Mouse (Mus musculus): ENCODE data around the gene Snx22. TPM values are rescaled to one million over a fixed set of nuclear protein-coding genes. Genes with fewer than 3 reads are reported as not detected.

Gene Snx22
- total and polyA plus RNA-seq, 3 experiments, result 0.39 to 11.4 TPM; not detected in 1

- no peak overlapping the region for H3K9ac ChIP-seq (ENCODE audit: insufficient read depth, low read depth)
- TF ChIP-seq USF2 (conservative IDR thresholded peaks at IDR 0.05; ENCODE audit: low read depth, low read length) (no peak), UBTF (IDR thresholded peaks at IDR 0.05; ENCODE audit: low read depth, low read length) (no peak), E2F4 (IDR thresholded peaks at IDR 0.05; ENCODE audit: insufficient replicate concordance, low read depth, low read length) (no peak), USF1 (IDR thresholded peaks at IDR 0.05; ENCODE audit: low read depth, low read length) (no peak), MYC (IDR thresholded peaks at IDR 0.05; ENCODE audit: low read depth, low read length) (no peak), MEF2A (IDR thresholded peaks at IDR 0.05; ENCODE audit: borderline replicate concordance, low read depth, low read length) (no peak), NRF1 (IDR thresholded peaks at IDR 0.05; ENCODE audit: low read depth, low read length) (no peak), MAFK (IDR thresholded peaks at IDR 0.05; ENCODE audit: insufficient replicate concordance, low read length) (no peak), HCFC1 (IDR thresholded peaks at IDR 0.05; ENCODE audit: low read depth, low read length) (no peak), MAX (IDR thresholded peaks at IDR 0.05; ENCODE audit: low read length) (no peak), BHLHE40 (IDR thresholded peaks at IDR 0.05; ENCODE audit: low read depth, low read length) (no peak), EP300 (IDR thresholded peaks at IDR 0.05; ENCODE audit: low read length) (no peak), CHD1 (IDR thresholded peaks at IDR 0.05; ENCODE audit: low read depth, low read length) (no peak), JUN (IDR thresholded peaks at IDR 0.05; ENCODE audit: insufficient read depth, low read depth, low read length) (no peak), ZKSCAN1 (IDR thresholded peaks at IDR 0.05; ENCODE audit: borderline replicate concordance, low read depth, low read length) (no peak), SMC3 (IDR thresholded peaks at IDR 0.05; ENCODE audit: low read depth, low read length) (no peak), POLR2A (IDR thresholded peaks at IDR 0.05; ENCODE audit: low read depth, low read length) (no peak), SIN3A (IDR thresholded peaks at IDR 0.05; ENCODE audit: low read length) (no peak)
- H3K79me2 ChIP-seq (replicated peaks; ENCODE audit: control insufficient read depth, extremely low read depth, insufficient read depth, poor library complexity, severe bottlenecking), result no peaks in the 10 kb centered on the region
- peaks cover 0 to 6% of the 10 kb centered on the region in 2 experiments; a peak in 1 of 4 replicates for H3K4me1 ChIP-seq (ENCODE audit: control insufficient read depth in 1 of 2, insufficient read depth in 2 of 2)
- no peaks in the 10 kb centered on the region for H3K27me3 ChIP-seq (replicated peaks)
- no peak overlapping the region for H3K4me3 ChIP-seq (replicated peaks in 1 of 3; ENCODE audit: low read depth in 2 of 3, low read length in 2 of 3, poor library complexity in 1 of 3)
- no peak overlapping the region for H3K27ac ChIP-seq (ENCODE audit: insufficient read depth, low read depth)
- H3K36me3 ChIP-seq (replicated peaks in 1 of 2; ENCODE audit: control insufficient read depth in 1 of 2, insufficient read depth in 1 of 2, low read length in 1 of 2), result peaks cover 42 to 82% of the 10 kb centered on the region in 2 experiments
- in situ Hi-C loops (cut with MboI; ENCODE audit: low pct_ligation_motif_present, low pct_unique_long_range_greater_than_20kb, low sequenced_read_pairs), result no loop called here
- H3K9me3 ChIP-seq (replicated peaks; ENCODE audit: low read length), result no peaks in the 10 kb centered on the region
- DNase-seq (ENCODE audit: extremely low read depth), result no peak
- dilution Hi-C loops (cut with MboI; ENCODE audit: extremely low pct_ligation_motif_present, extremely low pct_unique_long_range_greater_than_20kb, low sequenced_read_pairs), result no loop called here
- no peak overlapping the region for H3K4me2 ChIP-seq (ENCODE audit: insufficient read depth, low read depth, poor library complexity, severe bottlenecking)
Measured at GRCm38 (mm10) chr9:66038082-66038481, 31.4 kb downstream of the Snx22 start.

- dilution Hi-C loops (cut with MboI; ENCODE audit: extremely low pct_ligation_motif_present, extremely low pct_unique_long_range_greater_than_20kb, low sequenced_read_pairs) (no loop called here), in situ Hi-C loops (cut with MboI; ENCODE audit: low pct_ligation_motif_present, low pct_unique_long_range_greater_than_20kb, low sequenced_read_pairs) (no loop called here)
- Histone ChIP-seq H3K79me2 (replicated peaks; ENCODE audit: control insufficient read depth, extremely low read depth, insufficient read depth, poor library complexity, severe bottlenecking) (no peaks in the 10 kb centered on the region), H3K4me2 (ENCODE audit: insufficient read depth, low read depth, poor library complexity, severe bottlenecking) (no peak overlapping the region), H3K9ac (ENCODE audit: insufficient read depth, low read depth) (no peak overlapping the region), H3K27me3 (replicated peaks) (no peaks in the 10 kb centered on the region), H3K4me1 (ENCODE audit: control insufficient read depth in 1 of 2, insufficient read depth in 2 of 2) (no peaks in the 10 kb centered on the region), H3K27ac (ENCODE audit: insufficient read depth, low read depth) (no peak overlapping the region), H3K9me3 (replicated peaks; ENCODE audit: low read length) (no peaks in the 10 kb centered on the region), H3K4me3 (replicated peaks in 1 of 3; ENCODE audit: low read depth in 2 of 3, low read length in 2 of 3, poor library complexity in 1 of 3) (no peak overlapping the region), H3K36me3 (replicated peaks in 1 of 2; ENCODE audit: control insufficient read depth in 1 of 2, insufficient read depth in 1 of 2, low read length in 1 of 2) (peaks cover 16 to 65% of the 10 kb centered on the region in 2 experiments)
- DNase-seq (ENCODE audit: extremely low read depth), result no peak
- TF ChIP-seq PAX5 (IDR thresholded peaks at IDR 0.05; ENCODE audit: low read length), result no peak
- no peak for TF ChIP-seq IRF4 (IDR thresholded peaks at IDR 0.05; ENCODE audit: low read depth, low read length)
- no peak for TF ChIP-seq ETS1 (conservative IDR thresholded peaks at IDR 0.05; ENCODE audit: low read depth, low read length)
- TF ChIP-seq ZKSCAN1 (IDR thresholded peaks at IDR 0.05; ENCODE audit: borderline replicate concordance, low read depth, low read length), result no peak
- no peak for TF ChIP-seq ZNF384 (IDR thresholded peaks at IDR 0.05; ENCODE audit: low read depth, low read length)
- no peak for TF ChIP-seq ELF1 (IDR thresholded peaks at IDR 0.05; ENCODE audit: low read depth, low read length)
- no peak for TF ChIP-seq CHD2 (IDR thresholded peaks at IDR 0.05; ENCODE audit: low read length)
Measured at GRCm38 (mm10) chr9:66020601-66021000, 48.9 kb downstream of the Snx22 start.

Other genes with a start within 250 kb of the Snx22 start
- gene Zfp609, start 242.2 kb downstream of the Snx22 start, total RNA-seq (2012; rRNA removed), result 3.2 and 3.5 TPM in 2 replicates
- gene Zfp609, start 242.2 kb downstream of the Snx22 start, total RNA-seq (2014; rRNA removed), result 1.2 and 1.5 TPM in 2 replicates
- 14.6 and 15.4 TPM in 2 replicates for gene Zfp609, start 242.2 kb downstream of the Snx22 start, polyA plus RNA-seq (2012; ENCODE audit: insufficient read length, low read depth)
- gene Pclaf, start 179.5 kb downstream of the Snx22 start, total RNA-seq (2012; rRNA removed), result 177 and 257 TPM in 2 replicates
- gene Pclaf, start 179.5 kb downstream of the Snx22 start, total RNA-seq (2014; rRNA removed), result 394 and 490 TPM in 2 replicates
- gene Pclaf, start 179.5 kb downstream of the Snx22 start, polyA plus RNA-seq (2012; ENCODE audit: insufficient read length, low read depth), result 183 and 229 TPM in 2 replicates
- 12.0 and 12.1 TPM in 2 replicates for gene Trip4, start 160.9 kb downstream of the Snx22 start, total RNA-seq (2012; rRNA removed)
- gene Trip4, start 160.9 kb downstream of the Snx22 start, total RNA-seq (2014; rRNA removed), result 14.4 and 14.8 TPM in 2 replicates
- gene Trip4, start 160.9 kb downstream of the Snx22 start, polyA plus RNA-seq (2012; ENCODE audit: insufficient read length, low read depth), result 15.4 and 17.2 TPM in 2 replicates
- 14.4 and 16.0 TPM in 2 replicates for gene Csnk1g1, start 160.8 kb downstream of the Snx22 start, total RNA-seq (2012; rRNA removed)
- 10.7 and 11.7 TPM in 2 replicates for gene Csnk1g1, start 160.8 kb downstream of the Snx22 start, total RNA-seq (2014; rRNA removed)
- gene Csnk1g1, start 160.8 kb downstream of the Snx22 start, polyA plus RNA-seq (2012; ENCODE audit: insufficient read length, low read depth), result 12.3 and 13.8 TPM in 2 replicates
- 550 and 590 TPM in 2 replicates for gene Ppib, start 9.5 kb downstream of the Snx22 start, total RNA-seq (2012; rRNA removed)
- 477 and 507 TPM in 2 replicates for gene Ppib, start 9.5 kb downstream of the Snx22 start, total RNA-seq (2014; rRNA removed)
- 268 and 271 TPM in 2 replicates for gene Ppib, start 9.5 kb downstream of the Snx22 start, polyA plus RNA-seq (2012; ENCODE audit: insufficient read length, low read depth)
- gene Snx1, start 56.9 kb upstream of the Snx22 start, total RNA-seq (2012; rRNA removed), result 86.4 and 91.4 TPM in 2 replicates
- 170 and 186 TPM in 2 replicates for gene Snx1, start 56.9 kb upstream of the Snx22 start, total RNA-seq (2014; rRNA removed)
- gene Snx1, start 56.9 kb upstream of the Snx22 start, polyA plus RNA-seq (2012; ENCODE audit: insufficient read length, low read depth), result 110 and 114 TPM in 2 replicates
- 144 and 180 TPM in 2 replicates for gene Ciao2a, start 56.9 kb upstream of the Snx22 start, total RNA-seq (2012; rRNA removed)
- gene Ciao2a, start 56.9 kb upstream of the Snx22 start, total RNA-seq (2014; rRNA removed), result 359 and 411 TPM in 2 replicates
- 197 and 246 TPM in 2 replicates for gene Ciao2a, start 56.9 kb upstream of the Snx22 start, polyA plus RNA-seq (2012; ENCODE audit: insufficient read length, low read depth)
- 28.4 and 39.0 TPM in 2 replicates for gene Dapk2, start 88.5 kb upstream of the Snx22 start, total RNA-seq (2012; rRNA removed)
- 60.3 and 62.4 TPM in 2 replicates for gene Dapk2, start 88.5 kb upstream of the Snx22 start, total RNA-seq (2014; rRNA removed)
- gene Dapk2, start 88.5 kb upstream of the Snx22 start, polyA plus RNA-seq (2012; ENCODE audit: insufficient read length, low read depth), result 25.2 and 26.7 TPM in 2 replicates